Mouse (Mus musculus): ENCODE measurements at regions not wholly inside any gene's neighbourhood (a gene's known extent, or its start where the extent isn't known, plus 50 kb on each side); places are given as distances from the start of the nearest gene placed in this dataset.

DNA sequence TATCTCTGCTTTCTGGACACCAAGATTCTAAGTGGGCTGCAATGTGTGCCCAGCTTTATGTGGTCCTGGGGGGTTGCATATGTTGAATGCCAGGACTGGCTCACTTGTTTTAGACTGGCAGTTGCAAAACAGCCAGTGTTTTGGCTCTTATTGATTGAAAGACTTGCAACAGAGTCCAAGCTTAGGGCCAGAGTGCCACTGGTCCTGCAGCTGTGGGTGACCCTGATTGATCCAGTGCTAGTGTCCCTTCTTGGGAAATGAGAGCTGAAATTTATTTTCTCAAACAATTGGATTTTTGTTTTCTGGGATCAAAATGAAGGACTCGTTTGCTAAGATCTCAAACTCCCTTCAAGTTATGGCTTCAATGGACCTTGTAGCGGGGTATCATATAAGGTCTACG is 603.4 kb downstream of the Epha4 start:
- TF ChIP-seq CTCF (IDR thresholded peaks at IDR 0.05; ENCODE audit: low read depth) (no peak), EP300 (optimal IDR thresholded peaks at IDR 0.05) (no peak)

Data from stomach, postnatal 0 days (tissue).